Mouse (Mus musculus) intestine, postnatal 0 days (tissue): Measurements from ENCODE around the gene Nup93. TPM values are rescaled to one million over a fixed set of nuclear protein-coding genes. Genes with fewer than 3 reads are reported as not detected.
A peak's percentile ranks its signal among the peaks of the same experiment; 100 is the strongest.

Source experiments
- ATAC-seq: fragments of 200-750 bp; cut with Nextera tagmentation; 2 replicates; pipeline ENCODE4 v1.8.0; 2017; ENCODE audit warnings: mild to moderate bottlenecking, moderate TSS enrichment, moderate library complexity
- H3K27ac ChIP-seq: fragments of 300-500 bp; sonication (generic); 2 replicates; pipeline ENCODE4 v1.5.1; 2014; ENCODE audit warnings: mild to moderate bottlenecking, low read depth, low read length, moderate library complexity
- H3K27me3 ChIP-seq: fragments of 300-500 bp; sonication (generic); replicated peaks from 2 replicates; pipeline ENCODE4 v1.6.1; 2014; ENCODE audit warnings: low read length, mixed read lengths; ENCODE audit not compliant: control insufficient read depth, insufficient read depth
- H3K36me3 ChIP-seq: fragments of 300-500 bp; sonication (generic); 2 replicates; pipeline ENCODE4 v1.6.1; 2014; ENCODE audit warnings: mild to moderate bottlenecking, moderate library complexity; ENCODE audit not compliant: control insufficient read depth, insufficient read depth
- H3K4me1 ChIP-seq: fragments of 300-500 bp; sonication (generic); replicated peaks from 2 replicates; pipeline ENCODE4 v1.6.1; 2014; ENCODE audit warnings: antibody characterized with exemption, low read length, mixed read lengths; ENCODE audit not compliant: control insufficient read depth, insufficient read depth
- H3K4me2 ChIP-seq: fragments of 300-500 bp; sonication (generic); replicated peaks from 2 replicates; pipeline ENCODE4 v1.6.1; 2014; ENCODE audit warnings: low read depth, mild to moderate bottlenecking, moderate library complexity
- H3K4me3 ChIP-seq: fragments of 300-500 bp; sonication (generic); 2 replicates; pipeline ENCODE4 v1.5.1; 2014; ENCODE audit warnings: low read depth, low read length
- H3K9ac ChIP-seq: fragments of 300-500 bp; sonication (generic); 2 replicates; pipeline ENCODE4 v1.6.1; 2014; ENCODE audit warnings: mild to moderate bottlenecking, low read depth, low read length
- H3K9me3 ChIP-seq: fragments of 300-500 bp; sonication (generic); 2 replicates; pipeline ENCODE4 v1.6.1; 2016; ENCODE audit warnings: mixed run types; ENCODE audit not compliant: control insufficient read depth
- CTCF ChIP-seq: sonication (generic); IDR thresholded peaks from 2 replicates; pipeline ENCODE4 v1.5.1; 2016; ENCODE audit warnings: low read depth, mild to moderate bottlenecking, control low read depth, antibody characterized with exemption, moderate library complexity
- WGBS: fragments of 180-500 bp; shearing (Covaris S2); extraction: QIAGEN DNeasy Blood & Tissue Kit; methylation state at CpG from one replicate; pipeline ENCODE4 v1.1.7; 2014; 5-methylcytosine and 5-hydroxymethylcytosine counted together
- polyA plus RNA-seq: library from polyadenylated mRNA; unstranded; fragments of >200 nt; fragmentation: Nextera tagmentation; extraction: Ambion mirVana; gene quantifications from 2 replicates; pipeline ENCODE4 v1.2.1, GENCODE M21; 2015

Nup93 gene
- polyA plus RNA-seq, 1 experiment from 2014 or later: 21.9 TPM

DNA sequence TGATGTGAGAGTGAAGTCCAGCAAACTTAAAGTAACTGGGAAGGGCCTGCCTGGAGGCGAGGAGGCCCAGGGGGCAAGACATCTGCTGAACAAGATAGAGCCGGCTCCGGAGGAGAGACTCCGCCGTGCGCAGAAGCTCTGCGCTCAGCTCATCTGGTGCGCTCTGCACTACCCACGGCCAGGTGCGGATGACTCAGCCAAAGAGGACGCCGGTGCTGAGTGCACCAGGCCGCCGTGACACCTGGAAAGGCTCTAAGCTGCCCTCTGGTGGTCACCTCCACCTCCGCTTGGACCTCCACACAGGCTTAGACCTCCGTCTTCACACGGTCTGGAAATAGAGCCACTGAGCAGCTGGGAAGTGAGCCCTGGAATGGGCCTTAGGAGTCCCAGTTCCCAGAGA, 27.8 kb upstream of the Nup93 start:
- no peak overlapping the region for H3K4me3 ChIP-seq
- TF ChIP-seq CTCF: peak; percentile 92
- no peak overlapping the region for H3K9ac ChIP-seq
- peak overlapping the region; percentile 82 for H3K27ac ChIP-seq
- H3K4me2 ChIP-seq: peak overlapping the region; percentile 18
- H3K4me1 ChIP-seq: 0 out of 2 replicates have a peak, but pooled peaks cover 5% of the 10 kb centered on the region
- peak; percentile 90 for ATAC-seq
- H3K9me3 ChIP-seq: no peaks in the 10 kb centered on the region
- WGBS: 2% methylated on average over 17 of the region's 17 CpGs
- no peaks in the 10 kb centered on the region for H3K27me3 ChIP-seq
- H3K36me3 ChIP-seq: no peaks in the 10 kb centered on the region

DNA sequence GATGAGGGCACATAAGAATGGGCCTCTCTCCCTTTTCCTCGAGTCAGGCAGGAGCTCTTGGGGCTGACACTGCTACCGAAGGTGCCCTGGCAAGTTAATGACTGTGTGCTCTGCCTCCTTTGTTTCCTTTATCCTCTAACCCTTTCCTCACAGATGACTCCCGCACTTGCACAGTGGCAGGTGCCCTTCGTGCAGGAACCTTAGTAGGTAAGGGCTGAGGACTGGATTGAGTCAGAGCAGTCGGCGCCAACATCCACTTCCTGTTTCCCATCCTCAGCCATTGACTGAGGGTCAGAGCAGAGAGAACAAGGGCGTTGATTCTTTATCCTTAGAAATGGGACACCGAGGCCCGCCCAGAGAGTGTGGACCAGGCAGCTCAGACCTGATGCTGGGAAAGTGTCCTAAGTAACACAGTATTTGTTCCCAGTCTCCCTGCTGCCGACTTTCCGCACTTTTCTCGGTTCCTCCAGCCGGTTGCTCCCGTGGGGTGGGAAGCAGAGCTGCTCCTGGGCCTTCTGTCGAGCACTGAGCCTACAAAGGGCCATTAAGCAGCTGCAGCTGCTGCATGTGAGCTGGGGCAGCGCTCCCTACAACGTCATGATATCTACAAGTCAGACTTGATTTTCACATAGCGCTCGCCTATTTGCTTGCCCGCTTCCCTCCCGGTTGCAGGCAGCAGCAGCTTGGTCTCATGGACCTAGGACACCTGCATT, 26.9 kb upstream of the Nup93 start:
- no peaks in the 10 kb centered on the region for H3K27me3 ChIP-seq
- 0 out of 2 replicates have a peak, but pooled peaks cover 5% of the 10 kb centered on the region for H3K4me1 ChIP-seq
- 46% methylated on average over 21 of the region's 21 CpGs for WGBS
- no peak overlapping the region for H3K4me3 ChIP-seq
- H3K9ac ChIP-seq: no peak overlapping the region
- no peaks in the 10 kb centered on the region for H3K9me3 ChIP-seq
- no peak for ATAC-seq
- TF ChIP-seq CTCF: no peak
- H3K36me3 ChIP-seq: no peaks in the 10 kb centered on the region
- H3K27ac ChIP-seq: peak overlapping the region; percentile 47; the same call in 1 of the 2 replicates
- H3K4me2 ChIP-seq: peak overlapping the region; percentile 14; the same call in 1 of the 2 replicates

DNA sequence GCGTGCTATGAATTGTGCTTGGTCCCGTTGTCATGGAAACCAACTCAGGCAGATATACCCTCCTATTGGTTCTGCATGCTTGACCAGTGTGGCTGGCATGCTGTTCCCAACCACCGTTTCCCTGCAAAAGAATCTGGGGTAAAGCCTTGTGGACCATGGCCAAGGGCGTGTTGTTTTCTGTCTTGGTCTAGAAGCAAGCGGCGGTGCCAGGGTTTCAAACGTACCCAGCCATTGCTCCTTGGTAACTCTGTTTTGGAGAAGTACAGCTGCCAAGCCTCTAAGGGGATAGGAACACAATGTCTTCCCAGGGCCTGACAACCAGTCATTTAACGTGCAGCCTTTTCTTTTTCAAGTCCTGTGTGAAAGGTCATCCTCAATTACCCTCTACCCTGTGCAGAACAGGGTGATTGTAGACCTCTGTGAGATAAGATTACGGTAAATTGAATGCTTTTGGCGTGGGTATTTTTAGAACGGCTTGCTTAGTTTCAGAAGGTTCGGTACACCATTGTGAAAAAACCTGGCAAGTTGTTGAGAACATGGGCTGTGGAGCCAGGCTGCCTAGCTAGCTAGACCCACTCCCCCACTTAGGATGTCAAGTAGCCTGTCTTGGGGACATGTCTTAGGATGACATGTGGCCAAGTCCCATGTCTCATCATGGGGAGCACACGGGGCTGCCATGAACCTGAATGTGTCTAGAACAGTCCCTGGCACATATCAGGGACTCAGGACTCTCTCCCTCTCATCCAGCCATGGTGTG, 24.9 kb upstream of the Nup93 start:
- H3K36me3 ChIP-seq: no peaks in the 10 kb centered on the region
- no peak overlapping the region for H3K4me2 ChIP-seq
- 0 out of 2 replicates have a peak, but pooled peaks cover 5% of the 10 kb centered on the region for H3K4me1 ChIP-seq
- no peak overlapping the region for H3K9ac ChIP-seq
- H3K27ac ChIP-seq: no peak overlapping the region
- H3K4me3 ChIP-seq: no peak overlapping the region
- ATAC-seq: no peak
- TF ChIP-seq CTCF: no peak
- WGBS: 57% methylated on average over 13 of the region's 13 CpGs
- no peaks in the 10 kb centered on the region for H3K9me3 ChIP-seq
- H3K27me3 ChIP-seq: no peaks in the 10 kb centered on the region

DNA sequence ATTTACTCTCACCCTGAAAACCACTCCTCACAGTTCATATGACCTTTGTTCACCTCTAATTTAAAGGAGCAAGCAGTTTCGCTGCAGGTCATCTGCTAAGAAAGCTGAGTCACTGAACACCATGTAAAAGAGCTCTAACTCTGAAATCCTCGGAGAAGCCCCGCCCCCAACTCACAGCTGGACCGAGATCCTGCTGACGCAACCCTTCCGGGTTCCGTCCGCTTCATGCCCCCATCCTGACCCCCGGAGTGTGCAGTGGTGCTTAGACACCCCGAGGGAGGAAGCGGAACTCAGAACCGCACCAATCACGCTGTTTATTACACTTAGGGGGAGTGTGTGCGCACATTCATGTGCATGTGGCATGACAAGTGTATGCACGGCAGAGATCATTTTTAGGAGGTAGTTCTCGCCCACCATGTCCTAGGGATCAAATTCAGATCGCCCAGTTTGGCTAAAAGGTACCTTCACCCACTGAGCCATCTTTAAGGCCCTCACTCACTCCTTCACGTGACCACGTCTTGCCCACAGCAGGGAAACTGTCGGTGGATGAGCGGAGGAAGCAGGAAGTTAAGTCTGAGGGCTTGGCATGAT, 23.2 kb upstream of the Nup93 start:
- WGBS: 20% methylated on average over 21 of the region's 21 CpGs
- TF ChIP-seq CTCF: no peak
- Histone ChIP-seq H3K9me3 (no peaks in the 10 kb centered on the region), H3K4me1 (0 out of 2 replicates have a peak, but pooled peaks cover 5% of the 10 kb centered on the region), H3K27me3 (no peaks in the 10 kb centered on the region), H3K27ac (peak overlapping the region; percentile 60; the same call in 1 of the 2 replicates), H3K4me3 (peak overlapping the region; percentile 26), H3K9ac (no peak overlapping the region), H3K4me2 (peak overlapping the region; percentile 62), H3K36me3 (no peaks in the 10 kb centered on the region)
- ATAC-seq: peak; percentile 40

DNA sequence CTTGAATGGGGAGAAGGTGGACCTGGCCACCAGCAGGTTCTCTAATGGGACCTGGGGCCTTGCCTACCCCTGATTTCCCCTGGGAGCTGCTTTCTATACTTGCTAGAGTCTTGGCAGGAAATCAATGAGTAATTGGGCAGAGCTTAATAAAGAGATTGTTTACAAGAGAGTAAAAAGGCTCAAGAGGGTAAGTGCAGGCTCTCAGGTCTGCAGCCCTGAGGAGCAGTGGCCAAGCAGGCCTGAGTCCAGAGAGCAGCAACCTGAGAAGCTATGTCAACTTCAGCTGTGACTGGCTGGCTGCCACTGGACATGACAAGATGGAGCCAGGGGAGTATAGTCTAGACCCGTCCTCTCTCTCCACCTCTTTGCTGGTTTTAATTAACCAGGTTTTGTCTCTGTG, 21.4 kb upstream of the Nup93 start:
- no peaks in the 10 kb centered on the region for H3K4me1 ChIP-seq
- 85% methylated on average over 1 of the region's 1 CpGs for WGBS
- H3K4me2 ChIP-seq: no peak overlapping the region
- no peak for TF ChIP-seq CTCF
- H3K36me3 ChIP-seq: no peaks in the 10 kb centered on the region
- no peak overlapping the region for H3K4me3 ChIP-seq
- no peak overlapping the region for H3K27ac ChIP-seq
- H3K9ac ChIP-seq: no peak overlapping the region
- no peaks in the 10 kb centered on the region for H3K27me3 ChIP-seq
- H3K9me3 ChIP-seq: no peaks in the 10 kb centered on the region
- ATAC-seq: no peak

DNA sequence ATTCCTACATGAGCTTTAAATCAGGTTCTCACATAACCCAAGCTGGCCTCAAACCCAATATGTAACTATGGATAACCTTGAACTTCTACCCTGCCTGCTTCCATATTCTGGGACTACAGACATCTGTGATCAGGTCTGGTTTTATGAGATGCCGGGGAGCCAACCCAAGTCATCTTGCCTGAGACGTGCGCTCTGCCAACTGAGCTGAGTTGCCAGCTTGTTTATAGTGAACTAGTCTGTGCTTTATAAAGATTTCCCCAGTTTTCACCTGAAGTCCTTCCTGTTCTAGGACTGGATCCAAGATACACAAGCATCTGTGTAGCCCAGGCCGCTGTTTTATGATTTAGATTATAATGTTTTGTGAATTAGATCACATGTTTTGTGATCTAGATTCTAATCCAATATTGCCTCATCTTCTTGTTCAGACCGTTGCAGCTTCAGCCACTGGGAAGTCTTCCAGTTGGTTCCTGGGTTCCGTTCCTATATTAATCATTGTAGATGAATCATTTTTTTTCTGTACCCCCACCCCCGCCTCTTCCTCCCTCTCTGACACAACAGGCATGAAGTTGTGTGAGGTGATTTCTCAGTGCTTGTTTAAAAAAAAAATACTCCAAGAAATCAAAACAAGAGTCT, 19.7 kb upstream of the Nup93 start:
- Histone ChIP-seq H3K9ac (no peak overlapping the region), H3K4me2 (no peak overlapping the region), H3K9me3 (no peaks in the 10 kb centered on the region), H3K27ac (no peak overlapping the region), H3K4me3 (no peak overlapping the region), H3K36me3 (no peaks in the 10 kb centered on the region), H3K27me3 (no peaks in the 10 kb centered on the region), H3K4me1 (no peaks in the 10 kb centered on the region)
- ATAC-seq: no peak
- 78% methylated on average over 7 of the region's 7 CpGs for WGBS
- TF ChIP-seq CTCF: no peak
